Mouse (Mus musculus): ENCODE measurements around the gene Gal3st2c.
"Not testable (repeated sequence)": the region's sequence is repeated elsewhere in the genome, so short reads cannot be mapped to it uniquely, and the experiment has no call there.

Gal3st2c gene

DNA sequence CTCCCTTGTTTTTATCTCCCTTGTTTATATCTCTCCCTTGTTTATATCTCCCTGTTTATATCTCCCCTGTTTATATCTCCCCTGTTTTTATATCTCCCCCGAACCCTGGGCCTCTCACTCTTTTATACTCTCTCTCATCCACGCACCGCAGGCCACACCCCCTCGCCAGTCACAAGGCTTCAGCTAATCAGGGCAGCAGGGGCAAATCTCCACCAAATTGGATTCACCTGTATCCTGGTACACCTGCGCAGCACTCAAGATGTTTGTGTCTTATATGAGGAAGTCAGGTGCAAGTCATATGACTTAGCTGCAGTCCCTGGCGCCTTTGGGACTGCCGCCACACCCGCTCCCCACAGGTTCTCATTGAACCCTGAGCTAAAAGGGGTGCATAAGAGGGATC lies at the start of gene Gal3st2c:
Gal3st2c (plus strand) TSS at position 301 of the 400 bp plus-strand sequence.
- in situ Hi-C loops (cut with MseI, MboI), result loop anchor here (10.0 kb wide), 1 partner anchor 135 kb away; no protein-coding TSS in a partner anchor

DNA sequence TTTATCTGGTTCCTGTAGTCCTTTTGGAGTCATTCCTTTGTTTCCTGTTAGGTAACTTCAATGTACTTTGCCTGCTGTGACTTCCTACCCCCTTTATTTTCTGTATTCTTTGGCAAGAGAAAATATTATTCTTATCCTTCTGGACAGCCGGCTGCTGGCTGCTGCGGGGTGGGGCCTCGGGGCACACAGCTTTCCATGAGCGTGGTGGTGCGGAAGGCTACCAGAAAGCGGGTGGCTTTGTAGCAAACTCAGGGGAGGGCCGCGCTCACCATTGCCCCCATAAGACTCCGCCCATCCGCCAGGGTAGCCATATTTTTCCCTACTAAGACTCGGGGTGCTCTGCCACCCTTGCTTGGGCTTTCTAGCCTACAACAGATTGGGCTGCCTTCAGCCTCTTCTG lies 41.2 kb upstream of the Gal3st2c start:
- in situ Hi-C loops (cut with MseI, MboI), result not testable (repeated sequence)

DNA sequence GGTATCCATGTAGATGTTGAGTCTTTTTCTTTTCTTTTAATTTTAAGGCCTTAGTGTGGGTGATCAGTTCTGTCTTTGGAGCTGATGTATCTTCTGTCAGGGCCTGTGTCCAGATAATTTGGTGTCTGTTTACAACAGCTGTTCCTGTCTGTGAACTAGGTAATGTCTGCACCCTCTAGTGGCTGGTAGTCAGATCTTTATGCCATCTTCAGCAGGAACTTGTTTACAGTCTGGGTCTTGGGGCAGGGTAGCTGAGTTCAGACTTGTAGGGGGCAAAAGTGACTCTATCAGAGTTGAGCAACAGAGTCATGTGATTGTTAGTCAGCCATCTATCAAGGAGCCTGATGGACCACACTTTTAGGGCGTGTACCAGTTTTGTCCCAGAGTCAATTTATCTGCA lies 23.8 kb upstream of the Gal3st2c start:
- in situ Hi-C loops (cut with MseI, MboI), result not testable (repeated sequence)

DNA sequence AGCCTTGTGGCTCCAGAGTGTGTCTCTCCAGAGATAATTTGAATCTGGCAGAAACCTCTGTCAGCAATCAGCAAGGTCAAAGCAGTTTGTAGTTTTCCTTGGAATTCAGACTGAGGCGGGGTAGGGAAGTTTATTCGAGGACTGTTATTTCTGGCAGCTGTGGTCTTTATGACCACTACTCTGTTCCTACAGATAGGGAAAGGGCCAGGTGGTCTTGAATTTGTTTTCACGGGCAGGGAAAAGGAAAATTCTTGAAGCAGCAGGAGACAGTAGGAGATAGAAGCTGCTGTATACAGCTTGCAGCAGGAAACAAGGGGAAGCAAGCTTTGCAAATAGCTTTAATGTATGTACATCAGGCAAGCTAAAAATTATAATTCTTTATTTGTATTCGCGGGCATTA lies 19.9 kb upstream of the Gal3st2c start:
- in situ Hi-C loops (cut with MseI, MboI), result not testable (repeated sequence)

DNA sequence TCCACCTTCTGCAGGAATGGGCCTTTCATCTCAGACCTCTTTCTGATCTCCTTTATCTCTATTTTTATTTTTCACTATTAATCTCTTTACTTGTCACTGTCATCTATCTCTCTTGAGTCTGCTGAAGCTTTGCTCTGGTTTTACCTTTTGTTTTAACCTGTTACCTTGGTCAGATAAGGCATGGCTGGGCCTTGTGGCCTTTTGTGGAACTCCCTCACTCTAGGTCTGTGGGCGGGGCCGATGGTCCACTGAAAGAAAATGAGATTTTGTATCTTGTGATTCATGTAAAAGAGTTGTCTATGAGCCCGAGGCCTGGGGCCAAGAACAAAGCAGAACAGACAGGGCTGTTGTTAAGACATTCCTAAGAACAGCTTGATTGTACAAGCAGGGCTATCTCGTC lies 19.5 kb upstream of the Gal3st2c start:
- in situ Hi-C loops (cut with MseI, MboI), result not testable (repeated sequence)

DNA sequence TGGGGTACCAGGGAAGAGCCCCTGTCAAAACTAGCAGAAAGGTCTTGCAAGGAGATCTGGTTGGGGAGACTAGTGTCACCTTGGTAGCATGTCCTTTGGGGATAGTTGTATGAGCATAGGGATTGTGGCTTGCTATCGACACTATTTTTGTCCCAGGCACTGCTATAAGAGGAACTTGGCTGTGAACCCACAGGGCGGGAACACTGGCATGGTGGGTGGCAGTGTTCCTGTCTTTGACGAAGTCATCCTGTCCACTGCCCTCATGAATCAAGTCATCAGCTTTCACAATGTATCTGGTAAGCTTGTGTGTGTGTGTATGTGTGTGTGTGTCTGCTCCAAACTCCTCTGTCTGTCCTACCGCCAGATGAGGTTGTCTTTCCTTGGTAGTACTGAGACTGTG lies 14.5 kb upstream of the Gal3st2c start:
- in situ Hi-C loops (cut with MseI, MboI), result not testable (repeated sequence)

DNA sequence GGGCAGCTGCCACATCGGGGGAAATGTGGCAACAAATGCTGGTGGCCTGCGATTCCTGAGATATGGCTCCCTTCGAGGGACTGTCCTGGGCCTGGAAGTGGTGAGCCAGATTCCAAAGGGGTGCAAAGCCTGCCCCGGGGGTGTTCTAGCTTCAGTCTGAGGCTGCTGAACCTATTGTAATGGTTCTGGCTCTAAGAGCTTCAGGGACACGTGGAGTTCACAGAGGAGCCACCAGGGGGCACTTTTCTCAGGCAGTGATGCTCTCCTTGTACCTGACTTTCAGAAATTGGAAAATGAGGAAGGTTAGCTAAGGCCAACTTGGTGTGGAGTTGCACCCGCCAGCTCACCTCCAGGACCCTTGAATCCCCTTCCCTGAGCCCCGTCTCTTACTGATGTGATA lies 12.0 kb upstream of the Gal3st2c start:
- in situ Hi-C loops (cut with MseI, MboI), result not testable (repeated sequence)

DNA sequence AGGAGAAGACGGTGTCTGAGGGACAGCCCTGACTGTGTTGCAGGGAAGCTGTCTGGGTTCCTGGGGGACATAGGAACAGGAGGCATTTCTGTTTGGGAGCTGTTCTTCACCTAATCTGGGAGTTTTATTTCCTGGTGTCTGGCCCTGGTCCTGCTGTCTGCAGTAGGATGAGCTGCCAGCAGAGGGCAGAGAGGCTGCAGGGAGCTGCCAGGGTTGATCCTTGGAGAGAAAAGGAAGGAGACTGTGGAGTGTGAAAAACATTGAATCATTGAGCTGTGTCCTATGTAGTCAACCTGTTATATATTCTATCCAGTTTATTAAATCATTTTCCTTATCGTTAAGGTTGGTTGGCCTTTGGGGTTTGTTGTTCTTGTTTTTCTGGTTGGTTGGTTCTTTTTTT lies 9.4 kb upstream of the Gal3st2c start:
- in situ Hi-C loops (cut with MseI, MboI), result not testable (repeated sequence)

DNA sequence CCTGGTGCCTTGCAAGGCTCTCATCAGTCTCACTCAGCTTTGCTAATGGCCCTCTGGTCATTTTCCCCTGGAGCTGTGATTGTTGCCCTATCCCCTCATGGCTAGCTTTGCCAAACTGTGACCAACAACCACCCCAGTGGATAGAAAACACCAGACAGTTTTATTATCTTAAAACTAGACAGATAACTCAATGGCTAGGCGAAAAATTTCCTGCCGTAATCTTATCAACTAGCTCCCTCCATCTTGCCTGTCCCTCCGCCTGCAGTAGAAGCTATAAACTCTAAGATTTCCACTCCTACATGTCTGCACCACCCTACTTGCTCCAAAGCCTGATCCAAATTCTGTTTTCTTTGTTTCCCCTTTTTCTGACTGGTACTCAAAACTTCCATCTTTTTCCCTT lies 4.1 kb upstream of the Gal3st2c start:
- in situ Hi-C loops (cut with MseI, MboI), result no loop called here

DNA sequence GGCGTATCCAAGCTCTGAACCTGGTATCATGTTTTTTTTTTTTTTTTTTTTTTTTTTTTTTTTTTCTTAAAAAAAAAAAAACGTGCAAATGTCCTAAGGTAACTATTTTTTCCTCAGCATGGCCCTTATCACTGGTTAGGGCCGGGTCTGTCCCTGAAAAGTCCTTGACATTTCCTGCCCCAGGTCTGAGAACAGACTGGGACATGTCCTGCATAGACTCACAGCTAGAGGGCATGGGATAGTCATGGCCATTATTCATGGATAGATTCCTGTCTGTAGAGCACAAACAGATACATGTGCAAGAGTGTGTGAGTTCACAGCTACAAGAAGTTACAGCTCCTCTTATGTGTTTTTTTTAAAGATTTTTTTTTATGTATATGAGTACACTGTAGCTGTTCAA lies 1.5 kb upstream of the Gal3st2c start:
- in situ Hi-C loops (cut with MseI, MboI), result no loop called here

DNA sequence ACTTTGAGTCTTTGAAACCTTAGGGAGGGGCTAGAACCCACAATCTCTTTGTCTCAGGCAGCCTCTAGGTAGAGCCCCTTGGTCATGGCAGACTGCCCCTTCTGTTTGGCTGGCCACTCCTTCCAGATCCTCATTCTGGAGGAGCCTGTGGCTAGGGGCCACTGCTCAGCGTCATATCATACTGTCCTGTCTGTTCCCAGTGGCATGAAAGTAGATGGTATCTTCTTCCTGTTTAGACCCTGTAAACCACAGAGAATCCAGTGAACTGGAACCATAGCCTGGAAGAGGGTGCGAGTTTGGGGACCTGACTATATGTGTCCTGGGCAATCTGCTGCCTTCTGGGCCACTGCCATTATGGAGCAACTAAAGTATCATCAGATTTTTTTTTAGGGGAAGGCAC lies 759 bp downstream of the Gal3st2c start:
- in situ Hi-C loops (cut with MseI, MboI), result loop anchor here (10.0 kb wide), 1 partner anchor 136 kb away; no protein-coding TSS in a partner anchor

DNA sequence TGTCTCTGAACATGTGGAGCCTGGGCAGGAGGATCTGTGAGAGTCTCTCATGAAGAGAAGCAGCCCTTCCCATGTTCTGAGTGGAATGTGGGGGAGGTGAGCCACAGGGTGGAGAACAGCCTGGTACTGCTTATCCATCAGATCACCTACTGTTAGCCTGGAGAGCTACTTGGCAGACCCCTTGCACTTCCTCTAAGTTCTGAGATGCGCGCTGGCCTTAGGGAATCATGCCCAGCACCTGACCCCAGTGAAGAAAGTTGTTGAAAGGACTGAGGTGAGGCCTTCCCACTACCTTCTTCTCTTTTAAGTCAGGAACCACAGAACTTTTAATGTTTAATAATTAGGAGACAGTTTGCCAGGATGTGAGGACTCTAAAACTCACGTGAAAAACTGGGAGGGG lies 1.2 kb downstream of the Gal3st2c start:
- in situ Hi-C loops (cut with MseI, MboI), result loop anchor here (10.0 kb wide), 1 partner anchor 137 kb away; no protein-coding TSS in a partner anchor

DNA sequence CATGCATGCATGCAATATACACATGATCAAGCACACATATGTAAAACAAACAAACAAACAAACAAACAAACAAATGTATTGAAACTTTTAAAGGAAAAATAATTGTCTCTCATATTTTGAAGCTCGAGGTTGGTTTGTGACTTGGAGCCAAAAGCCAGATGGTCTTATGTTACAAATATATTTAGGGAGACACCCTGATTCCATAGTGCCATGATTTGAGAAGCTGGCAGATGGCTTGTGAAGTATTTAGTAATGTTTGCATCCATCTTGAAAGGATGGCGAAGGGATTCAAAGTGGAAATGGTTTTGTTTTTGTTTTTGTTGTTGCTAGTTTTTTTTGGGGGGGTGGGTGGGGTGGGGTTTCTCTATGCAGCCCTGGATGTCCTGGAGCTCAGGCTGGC lies 10.7 kb downstream of the Gal3st2c start:
- in situ Hi-C loops (cut with MseI, MboI), result loop anchor here in 1 of 2 experiments (10.0 kb wide), 1 partner anchor 74 kb away; no protein-coding TSS in a partner anchor

DNA sequence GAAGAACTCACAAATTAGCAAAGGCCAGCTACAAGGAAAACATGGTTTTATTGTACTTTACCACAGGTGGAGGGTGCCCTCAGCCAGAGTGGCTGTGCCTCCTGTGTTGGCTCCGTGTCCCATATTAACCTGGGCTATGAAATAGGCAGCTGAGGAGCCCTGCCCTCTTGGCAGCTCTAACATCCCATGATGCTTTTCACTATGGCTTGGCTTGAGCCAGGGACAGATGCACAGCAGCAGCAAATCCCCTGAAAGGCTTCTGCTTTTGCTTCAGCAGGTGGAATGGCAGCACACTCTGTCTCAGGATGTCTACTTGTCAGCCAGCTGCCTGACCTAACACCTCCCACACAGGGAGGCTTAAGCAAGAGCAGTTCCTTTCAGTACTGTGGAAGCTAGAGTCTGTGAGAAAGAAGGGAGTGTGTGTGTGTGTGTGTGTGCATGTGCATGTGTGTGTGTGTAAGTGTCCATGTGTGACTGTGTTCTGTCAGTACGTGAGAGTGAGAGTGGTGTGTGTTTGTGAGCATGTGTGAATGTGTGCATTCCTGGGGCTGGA lies 15.7 kb downstream of the Gal3st2c start:
- in situ Hi-C loops (cut with MseI, MboI), result loop anchor here in 1 of 2 experiments (10.0 kb wide), 1 partner anchor 69 kb away; no protein-coding TSS in a partner anchor

DNA sequence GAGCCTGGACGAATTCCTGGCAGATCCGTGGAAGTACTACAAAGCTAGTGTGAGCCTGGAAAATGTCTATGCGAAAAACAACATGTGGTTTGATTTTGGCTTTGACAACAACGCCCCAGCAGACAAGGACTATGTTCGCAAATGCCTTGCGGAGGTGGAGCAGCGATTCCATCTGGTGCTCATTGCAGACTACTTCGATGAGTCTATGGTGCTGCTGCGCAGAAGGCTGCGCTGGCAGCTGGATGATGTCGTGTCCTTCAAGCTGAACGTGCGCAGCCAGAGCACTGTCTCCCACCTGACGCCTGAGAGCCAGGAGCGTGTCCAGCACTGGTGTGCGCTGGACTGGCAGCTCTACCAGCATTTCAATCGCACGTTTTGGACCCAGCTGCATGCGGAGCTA lies 18.5 kb downstream of the Gal3st2c start:
- in situ Hi-C loops (cut with MseI, MboI), result loop anchor here in 1 of 2 experiments (10.0 kb wide), 1 partner anchor 66 kb away; no protein-coding TSS in a partner anchor

DNA sequence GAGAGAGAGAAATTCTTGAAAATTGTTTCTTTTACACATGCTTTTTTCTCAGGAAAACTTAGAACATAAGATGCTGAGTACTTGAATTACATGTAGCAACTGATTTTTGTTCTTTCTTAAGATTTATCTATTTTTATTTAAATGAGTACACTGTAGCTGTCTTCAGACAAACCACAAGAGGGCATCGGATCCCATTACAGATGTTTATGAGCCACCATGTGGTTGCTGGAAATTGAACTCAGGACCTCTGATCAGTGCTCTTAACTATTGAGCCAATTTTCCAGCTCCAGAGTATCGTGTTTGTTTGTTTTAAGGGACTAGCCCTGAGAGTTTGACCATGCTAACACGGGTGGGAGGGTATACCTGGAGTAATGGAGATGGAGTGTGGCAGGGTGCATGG lies 21.3 kb downstream of the Gal3st2c start:
- in situ Hi-C loops (cut with MseI, MboI), result no loop called here

DNA sequence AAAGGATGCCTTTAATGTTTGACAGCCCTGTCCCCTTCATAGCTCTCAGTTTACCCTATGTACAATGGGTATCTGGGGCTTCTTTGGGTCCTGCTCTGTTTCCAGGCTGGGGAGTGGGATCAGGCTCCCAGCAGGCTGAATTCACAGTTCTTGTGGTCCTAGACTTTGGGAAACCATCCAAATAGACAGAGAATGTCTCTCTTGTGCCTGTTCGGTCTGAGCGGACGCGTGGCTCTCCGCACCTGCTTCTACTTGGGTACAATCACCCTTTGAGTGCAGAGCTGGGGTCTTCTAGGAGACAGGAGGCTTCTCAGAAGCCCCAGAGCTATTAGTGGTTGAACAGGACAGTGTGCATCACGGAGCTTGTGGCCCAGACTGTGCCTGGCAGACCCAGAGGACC lies 29.8 kb downstream of the Gal3st2c start, which contains the start of gene Neu4:
Neu4 (plus strand) TSS at position 301 of the 400 bp plus-strand sequence.
- in situ Hi-C loops (cut with MseI, MboI), result no loop called here

DNA sequence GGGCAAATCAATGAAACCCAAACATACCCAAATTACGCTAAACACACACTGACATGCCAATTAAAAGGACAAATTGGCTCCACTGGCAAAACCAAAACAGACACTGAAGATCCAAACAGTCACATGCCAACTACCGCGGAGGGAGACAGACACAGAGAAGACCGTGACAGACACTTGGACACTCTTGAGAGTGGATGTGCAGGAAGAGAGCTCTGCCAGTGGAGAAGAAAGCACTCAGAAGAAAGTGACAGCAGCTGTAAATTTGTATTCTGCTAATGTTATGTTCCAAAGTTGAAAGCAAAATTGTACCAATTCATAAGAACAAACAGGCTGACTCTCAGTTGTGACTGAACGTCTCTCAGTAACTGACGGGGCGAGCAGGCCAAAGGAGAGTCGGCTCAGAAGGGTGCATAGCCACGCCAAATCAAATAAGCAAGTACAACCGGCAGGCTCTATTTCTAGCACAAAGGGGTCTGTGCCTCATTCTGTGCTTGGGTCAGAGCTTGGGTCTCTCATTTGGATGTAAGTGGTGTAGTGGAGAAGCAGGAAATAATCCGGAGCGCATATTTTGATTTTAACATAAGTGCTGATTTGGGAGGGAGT lies 37.3 kb downstream of the Gal3st2c start:
- in situ Hi-C loops (cut with MseI, MboI), result no loop called here

DNA sequence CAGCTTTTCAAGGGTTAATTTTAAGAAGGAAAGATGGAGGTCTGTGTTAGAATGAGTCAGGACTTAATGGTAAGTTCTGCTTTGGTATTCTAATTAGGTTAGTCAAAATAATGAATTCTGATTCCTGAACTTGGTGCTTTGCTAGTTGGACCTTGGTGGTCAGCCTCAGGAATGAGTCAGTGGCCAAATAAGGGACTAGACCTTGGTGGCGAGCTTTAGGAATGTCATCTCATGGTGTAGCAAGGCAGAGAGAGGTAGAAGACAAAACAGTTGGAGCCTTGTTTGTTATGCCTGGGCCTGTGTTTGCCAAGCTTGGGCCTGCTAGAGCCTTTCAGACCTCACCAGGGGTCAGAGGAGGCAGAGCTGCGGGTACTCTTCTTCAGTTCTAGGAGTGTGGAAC lies 38.4 kb downstream of the Gal3st2c start:
- in situ Hi-C loops (cut with MseI, MboI), result no loop called here

DNA sequence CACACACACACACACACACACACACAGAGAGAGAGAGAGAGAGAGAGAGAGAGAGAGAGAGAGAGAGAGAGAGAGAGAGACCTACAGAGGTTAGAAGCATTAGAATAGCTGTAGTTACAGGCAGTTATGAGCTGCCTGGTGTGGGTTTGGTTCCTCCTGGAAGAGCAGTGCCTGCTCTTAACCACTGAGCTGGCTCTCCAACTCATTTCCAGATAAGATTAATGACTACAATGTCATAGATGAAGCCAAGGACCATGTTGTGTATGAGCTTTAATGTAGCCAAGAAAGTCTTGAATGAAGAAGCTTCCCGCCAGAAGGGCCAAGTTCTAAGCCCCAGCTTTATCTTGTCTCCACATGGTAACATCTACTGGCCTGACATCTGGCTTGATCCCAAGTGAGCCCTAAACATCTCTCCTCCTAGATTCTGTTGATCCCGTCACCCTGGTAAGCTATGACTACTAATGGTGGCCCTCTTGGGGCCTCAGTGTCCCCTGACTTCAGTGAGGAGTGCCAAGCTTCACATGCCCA lies 42.8 kb downstream of the Gal3st2c start:
- in situ Hi-C loops (cut with MseI, MboI), result no loop called here

DNA sequence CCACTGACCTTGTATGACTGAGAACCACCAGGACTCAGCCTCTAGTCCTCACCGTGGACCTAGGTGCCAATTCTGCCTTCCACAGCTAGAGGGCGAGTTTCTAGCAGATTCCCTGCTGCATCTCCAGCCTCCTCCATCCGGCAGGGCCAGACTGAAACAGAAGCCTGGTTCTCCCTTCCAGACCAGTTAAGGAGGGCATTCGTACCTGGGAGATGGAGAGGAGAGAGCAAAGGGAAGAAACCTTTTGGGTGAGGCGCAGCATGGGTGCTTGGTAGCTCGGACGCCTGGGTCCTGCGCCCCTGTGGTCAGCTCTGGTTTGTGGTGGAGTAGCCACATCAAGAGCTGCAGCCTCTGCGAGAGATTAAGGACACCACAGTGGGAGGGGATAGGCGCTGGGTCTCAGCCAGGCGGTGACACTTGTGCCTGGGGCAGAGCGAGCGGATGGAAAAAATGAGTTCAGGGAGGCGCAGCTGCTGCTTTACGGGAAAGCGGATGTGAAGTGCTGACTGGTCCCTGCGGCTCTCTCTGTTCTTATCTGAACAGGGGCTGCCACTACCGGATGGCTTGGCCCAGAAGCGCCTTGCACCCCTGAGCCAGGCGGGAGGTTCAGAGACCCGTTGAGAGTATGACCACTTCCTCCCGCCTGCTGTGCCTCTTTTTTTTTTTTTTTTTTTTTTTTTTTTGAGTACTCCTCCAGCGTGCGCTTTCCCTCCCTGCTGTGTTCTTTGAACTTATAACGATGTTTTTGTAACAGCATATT lies 44.9 kb downstream of the Gal3st2c start:
- in situ Hi-C loops (cut with MseI, MboI), result no loop called here

DNA sequence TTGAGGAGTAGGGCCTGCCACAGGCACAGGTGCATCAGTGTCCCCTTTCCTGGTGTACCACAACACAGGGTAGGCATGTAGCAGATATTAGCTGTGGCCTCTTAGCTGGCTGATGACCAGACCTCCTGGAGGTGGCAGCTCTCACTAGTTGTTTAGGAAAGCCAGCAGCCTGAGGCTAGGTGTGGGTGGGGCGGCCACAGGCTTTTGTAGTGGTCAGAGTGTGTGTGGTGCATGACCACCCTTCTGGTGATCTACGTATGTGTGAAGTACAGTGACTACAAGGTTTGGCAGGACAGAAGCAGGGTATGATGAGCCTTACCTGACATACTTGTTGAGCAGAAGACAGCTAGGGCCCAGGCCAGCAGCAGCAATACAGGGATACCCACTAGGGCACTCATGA lies 50.1 kb downstream of the Gal3st2c start:
- in situ Hi-C loops (cut with MseI, MboI), result no loop called here

Data from mouse trophoblast stem cell (cell line).